Mouse (Mus musculus): ENCODE measurements around the gene Tenm4. TPM values are rescaled to one million over a fixed set of nuclear protein-coding genes. Genes with fewer than 3 reads are reported as not detected.

Tenm4 gene
- total and polyA plus RNA-seq, 2 experiments from 2014 or later, result 1.4 to 5.9 TPM

DNA sequence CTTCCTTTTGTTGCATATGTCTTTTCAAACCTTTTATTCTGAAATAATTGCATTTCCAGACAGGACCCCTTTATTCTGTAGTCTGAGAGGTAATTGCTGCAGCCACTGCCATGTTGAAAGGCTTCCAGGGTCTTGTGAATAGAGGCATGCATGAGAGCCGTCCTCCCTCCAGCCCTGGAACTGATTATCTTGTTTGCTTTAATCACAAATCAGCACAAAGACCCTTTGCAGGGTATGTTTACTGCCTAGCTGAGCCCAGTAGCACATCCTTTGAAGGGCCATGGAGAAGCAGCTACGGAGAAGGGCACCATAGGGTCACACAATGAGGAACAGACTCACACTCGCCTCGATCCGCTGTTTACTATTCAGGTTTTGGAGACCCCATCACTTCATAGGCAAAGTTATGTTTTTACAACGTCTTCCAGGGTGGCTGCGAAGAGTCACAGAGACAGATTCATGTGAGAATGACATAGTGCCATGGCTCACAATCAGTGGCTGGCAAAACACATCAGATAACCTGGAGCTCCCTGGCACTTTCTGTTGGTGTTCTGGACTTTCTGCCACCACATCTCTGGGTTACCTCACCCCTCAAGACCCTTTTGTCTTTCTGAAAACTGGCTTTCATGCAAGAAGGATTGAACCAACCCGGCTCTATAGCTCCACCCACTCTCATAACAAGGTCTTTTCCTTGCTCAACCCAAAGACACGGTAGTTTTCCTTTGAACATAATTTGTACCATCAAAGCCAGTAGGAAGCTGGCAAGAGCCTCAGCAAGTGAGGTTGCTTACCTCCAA lies 425.6 kb downstream of the Tenm4 start:
- TF ChIP-seq EP300 (IDR thresholded peaks at IDR 0.05; ENCODE audit: low read depth) (no peak), CTCF (IDR thresholded peaks at IDR 0.05; ENCODE audit: low read depth) (no peak)

DNA sequence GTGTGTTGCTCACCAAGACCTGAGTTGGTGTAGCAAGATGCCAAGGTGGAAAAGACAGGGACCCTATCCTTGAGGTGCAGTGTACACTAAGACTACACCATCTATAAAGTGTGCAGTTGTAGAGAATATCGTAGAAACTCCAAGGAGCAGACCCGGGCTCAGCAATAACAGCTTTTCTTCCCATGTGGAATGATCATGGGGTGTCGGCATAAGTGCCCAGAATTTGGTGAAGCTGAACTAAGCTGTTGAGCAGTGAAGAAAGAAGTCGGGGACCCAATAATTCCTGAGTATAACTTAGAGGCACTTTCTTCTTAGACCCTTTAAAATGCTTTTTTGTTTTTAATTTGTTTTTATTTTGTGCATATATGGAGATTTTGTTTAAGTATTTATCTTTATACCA lies 426.8 kb downstream of the Tenm4 start:
- Histone ChIP-seq H3K27ac (ENCODE audit: low read depth) (no peak overlapping the region), H3K36me3 (replicated peaks; ENCODE audit: control insufficient read depth, insufficient read depth, low read length) (no peaks in the 10 kb centered on the region), H3K9me3 (replicated peaks; ENCODE audit: control insufficient read depth, low read length) (no peaks in the 10 kb centered on the region), H3K9ac (replicated peaks; ENCODE audit: low read depth, low read length) (no peak overlapping the region), H3K4me2 (ENCODE audit: low read depth, low read length) (no peak overlapping the region), H3K4me3 (ENCODE audit: low read depth, low read length) (no peak overlapping the region), H3K27me3 (ENCODE audit: control insufficient read depth, insufficient read depth, low read length) (no peaks in the 10 kb centered on the region), H3K4me1 (ENCODE audit: control insufficient read depth, insufficient read depth) (no peaks in the 10 kb centered on the region)
- DNase-seq (ENCODE audit: low spot score) (no peak), ATAC-seq (ENCODE audit: insufficient read depth, low read depth) (no peak)
- TF ChIP-seq CTCF (IDR thresholded peaks at IDR 0.05; ENCODE audit: low read depth) (no peak), EP300 (IDR thresholded peaks at IDR 0.05; ENCODE audit: low read depth) (no peak)
- 87% methylated on average over 4 of the region's 4 CpGs for WGBS

More for the DNA sequence above, 425.6 kb downstream of the Tenm4 start:
- ATAC-seq (ENCODE audit: insufficient read depth, low read depth), result no peak
- no peaks in the 10 kb centered on the region for H3K4me1 ChIP-seq (ENCODE audit: control insufficient read depth, insufficient read depth)
- no peaks in the 10 kb centered on the region for H3K36me3 ChIP-seq (replicated peaks; ENCODE audit: control insufficient read depth, insufficient read depth, low read length)
- no peak overlapping the region for H3K27ac ChIP-seq (ENCODE audit: low read depth)
- DNase-seq (ENCODE audit: low spot score), result no peak
- H3K27me3 ChIP-seq (ENCODE audit: control insufficient read depth, insufficient read depth, low read length), result no peaks in the 10 kb centered on the region
- H3K9me3 ChIP-seq (replicated peaks; ENCODE audit: control insufficient read depth, low read length), result no peaks in the 10 kb centered on the region
- no peak overlapping the region for H3K4me2 ChIP-seq (ENCODE audit: low read depth, low read length)
- no peak overlapping the region for H3K9ac ChIP-seq (replicated peaks; ENCODE audit: low read depth, low read length)
- WGBS, result 64% methylated on average over 9 of the region's 9 CpGs
- H3K4me3 ChIP-seq (ENCODE audit: low read depth, low read length), result no peak overlapping the region

DNA sequence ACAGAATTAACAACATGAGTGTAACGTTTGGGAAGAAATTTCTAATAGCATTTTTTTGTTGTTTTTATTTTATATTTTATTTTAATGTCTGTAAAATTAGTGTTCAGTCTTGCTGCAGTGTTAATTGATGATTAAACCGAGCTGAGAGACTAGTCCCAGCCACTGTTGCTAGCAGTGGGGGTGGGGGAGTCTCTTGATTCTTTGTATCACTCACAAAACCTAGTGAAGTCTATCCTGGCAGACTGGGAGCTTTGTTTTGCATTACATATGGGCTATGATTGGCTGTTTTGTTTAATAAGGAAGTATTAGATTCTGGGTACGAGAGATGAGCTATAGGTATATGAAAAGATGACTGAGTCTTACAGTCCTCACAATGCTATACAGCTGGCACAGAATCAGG lies 428.0 kb downstream of the Tenm4 start:
- ATAC-seq (ENCODE audit: insufficient read depth, low read depth), result no peak
- Histone ChIP-seq H3K9ac (replicated peaks; ENCODE audit: low read depth, low read length) (no peak overlapping the region), H3K27me3 (ENCODE audit: control insufficient read depth, insufficient read depth, low read length) (no peaks in the 10 kb centered on the region), H3K4me1 (ENCODE audit: control insufficient read depth, insufficient read depth) (no peaks in the 10 kb centered on the region), H3K9me3 (replicated peaks; ENCODE audit: control insufficient read depth, low read length) (no peaks in the 10 kb centered on the region), H3K4me3 (ENCODE audit: low read depth, low read length) (no peak overlapping the region), H3K36me3 (replicated peaks; ENCODE audit: control insufficient read depth, insufficient read depth, low read length) (no peaks in the 10 kb centered on the region), H3K27ac (ENCODE audit: low read depth) (no peak overlapping the region), H3K4me2 (ENCODE audit: low read depth, low read length) (no peak overlapping the region)
- no peak for TF ChIP-seq EP300 (IDR thresholded peaks at IDR 0.05; ENCODE audit: low read depth)
- no peak for TF ChIP-seq CTCF (IDR thresholded peaks at IDR 0.05; ENCODE audit: low read depth)
- 69% methylated on average over 3 of the region's 3 CpGs for WGBS
- DNase-seq (ENCODE audit: low spot score), result no peak

DNA sequence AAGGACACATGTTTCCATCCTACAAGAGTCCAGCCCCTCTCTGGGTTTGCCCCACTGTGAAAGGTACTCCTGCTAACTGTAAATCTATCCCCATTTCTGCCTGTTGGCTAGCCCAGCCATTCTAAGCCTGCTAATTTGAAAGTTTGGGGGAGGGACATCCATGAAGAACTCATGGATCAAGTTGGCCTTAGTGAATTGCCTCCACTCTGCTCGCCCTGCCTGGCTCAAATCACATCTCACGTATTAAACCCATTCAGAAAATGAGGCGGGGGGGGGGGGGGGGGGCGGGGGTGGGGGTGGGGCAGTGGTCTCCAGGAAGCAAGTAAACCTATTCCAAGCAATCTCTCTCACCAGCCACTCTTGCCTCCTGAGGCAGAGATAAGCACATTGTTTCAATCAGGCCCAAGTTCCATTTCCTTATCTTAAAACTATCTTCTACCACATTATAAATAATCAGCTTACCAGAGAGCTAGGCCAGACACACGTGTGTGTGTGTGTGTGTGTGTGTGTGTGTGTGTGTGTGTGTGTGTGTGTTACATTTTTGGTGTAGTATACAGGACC lies 429.4 kb downstream of the Tenm4 start:
- Histone ChIP-seq H3K27me3 (ENCODE audit: control insufficient read depth, insufficient read depth, low read length) (no peaks in the 10 kb centered on the region), H3K9me3 (replicated peaks; ENCODE audit: control insufficient read depth, low read length) (no peaks in the 10 kb centered on the region), H3K36me3 (replicated peaks; ENCODE audit: control insufficient read depth, insufficient read depth, low read length) (no peaks in the 10 kb centered on the region), H3K4me1 (ENCODE audit: control insufficient read depth, insufficient read depth) (no peaks in the 10 kb centered on the region), H3K9ac (replicated peaks; ENCODE audit: low read depth, low read length) (no peak overlapping the region), H3K4me2 (ENCODE audit: low read depth, low read length) (no peak overlapping the region), H3K27ac (ENCODE audit: low read depth) (no peak overlapping the region), H3K4me3 (ENCODE audit: low read depth, low read length) (no peak overlapping the region)
- DNase-seq (ENCODE audit: low spot score) (no peak), ATAC-seq (ENCODE audit: insufficient read depth, low read depth) (no peak)
- WGBS, result 40% methylated on average over 3 of the region's 5 CpGs
- no peak for TF ChIP-seq CTCF (IDR thresholded peaks at IDR 0.05; ENCODE audit: low read depth)
- TF ChIP-seq EP300 (IDR thresholded peaks at IDR 0.05; ENCODE audit: low read depth), result no peak

DNA sequence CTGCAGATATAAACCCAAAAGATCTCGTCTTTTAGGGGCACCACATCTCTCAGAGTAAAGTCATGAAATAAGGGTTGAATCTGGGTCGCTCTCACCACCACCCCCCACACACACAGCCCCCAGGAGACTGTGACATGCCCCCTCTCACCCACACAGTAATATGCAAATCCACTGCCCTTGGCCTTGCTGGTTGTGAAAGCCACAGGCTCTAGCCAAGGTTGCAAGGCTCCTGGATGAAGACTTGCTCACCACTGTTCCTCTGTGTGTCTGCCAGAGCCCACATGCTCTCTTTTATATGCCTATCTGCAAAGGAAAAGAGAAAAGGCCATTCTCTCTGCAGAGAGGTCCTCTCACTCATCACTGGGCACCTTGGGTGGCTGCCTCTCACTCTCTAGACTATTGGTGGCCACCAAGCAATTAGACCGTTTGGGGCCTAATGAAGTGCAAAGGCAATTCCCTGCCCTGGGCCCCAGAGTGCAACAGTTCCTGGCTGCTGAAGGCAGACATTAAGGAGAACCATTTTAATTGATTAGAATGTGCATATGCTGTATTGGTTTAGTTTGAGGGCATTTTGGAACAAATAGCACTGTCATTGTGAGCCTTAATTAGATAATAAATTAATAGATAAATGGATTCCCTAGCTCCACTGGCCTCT lies 433.2 kb downstream of the Tenm4 start:
- Histone ChIP-seq H3K4me2 (ENCODE audit: low read depth, low read length) (no peak overlapping the region), H3K4me3 (ENCODE audit: low read depth, low read length) (no peak overlapping the region), H3K27me3 (ENCODE audit: control insufficient read depth, insufficient read depth, low read length) (no peaks in the 10 kb centered on the region), H3K4me1 (ENCODE audit: control insufficient read depth, insufficient read depth) (no peaks in the 10 kb centered on the region), H3K27ac (ENCODE audit: low read depth) (no peak overlapping the region), H3K9ac (replicated peaks; ENCODE audit: low read depth, low read length) (no peak overlapping the region), H3K36me3 (replicated peaks; ENCODE audit: control insufficient read depth, insufficient read depth, low read length) (no peaks in the 10 kb centered on the region), H3K9me3 (replicated peaks; ENCODE audit: control insufficient read depth, low read length) (no peaks in the 10 kb centered on the region)
- 66% methylated on average over 3 of the region's 3 CpGs for WGBS
- no peak for DNase-seq (ENCODE audit: low spot score)
- no peak for ATAC-seq (ENCODE audit: insufficient read depth, low read depth)
- no peak for TF ChIP-seq EP300 (IDR thresholded peaks at IDR 0.05; ENCODE audit: low read depth)
- TF ChIP-seq CTCF (IDR thresholded peaks at IDR 0.05; ENCODE audit: low read depth), result no peak

Measured in heart, postnatal 0 days (tissue).